Mouse (Mus musculus): Measurements from ENCODE around the gene Gm20809.
"Not testable (repeated sequence)": the region's sequence is repeated elsewhere in the genome, so short reads cannot be mapped to it uniquely, and the experiment has no call there.

- TF ChIP-seq CTCF, EP300 (IDR thresholded peaks at IDR 0.05; ENCODE audit: low read depth): not testable (repeated sequence)
Observed at GRCm38 (mm10) chrY:24454757-24455156, at the start of gene Gm20809.

All from liver, embryonic 14.5 days (tissue).